Comparison of ENCODE assay signal across 9 mouse cellular contexts in the genomic region with DNA sequence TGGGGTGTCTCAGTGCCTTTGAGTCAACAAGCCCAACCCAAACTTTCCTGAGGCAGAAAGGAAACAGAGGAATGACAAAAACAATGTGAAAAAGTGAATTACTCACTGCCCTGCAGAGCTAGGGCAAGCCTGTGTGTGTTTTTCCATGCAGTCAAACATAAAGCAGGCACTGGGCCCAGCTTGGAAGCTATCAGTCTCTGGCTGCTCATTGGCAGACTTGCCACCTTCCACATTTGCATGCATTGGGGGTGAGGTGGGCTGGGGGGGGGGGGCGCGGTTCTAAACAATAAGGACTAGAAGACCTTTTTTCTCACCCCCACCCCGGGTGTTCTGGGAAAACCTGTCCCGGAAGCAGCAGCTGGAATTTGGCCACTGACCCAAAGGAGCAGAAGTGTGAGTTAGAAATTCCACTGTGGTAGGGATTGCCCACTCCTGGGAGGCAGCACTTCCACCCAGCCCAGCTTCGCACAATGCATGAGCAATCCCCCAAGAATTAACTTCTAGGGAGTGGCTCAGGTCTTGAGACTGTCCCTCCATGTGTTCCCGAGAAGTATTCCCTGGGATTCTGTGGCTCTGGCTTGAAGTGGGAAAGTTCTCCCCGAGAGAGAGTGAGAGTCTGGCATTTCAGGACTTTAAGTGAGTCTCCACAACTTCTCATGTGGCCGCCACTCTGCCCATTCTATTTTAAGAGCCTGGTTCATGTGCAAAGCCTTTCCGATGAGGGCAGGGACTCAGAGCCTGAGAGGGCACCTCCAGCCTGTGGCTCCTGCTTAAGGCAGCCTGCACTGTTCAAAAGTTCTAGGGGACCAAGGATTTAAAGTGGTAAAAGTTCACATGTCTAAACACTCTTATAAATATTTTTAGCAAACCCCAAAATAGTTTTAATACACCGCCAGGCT. TPM values are rescaled to one million over a fixed set of nuclear protein-coding genes. Genes with fewer than 3 reads are reported as not detected.
DNase-seq lines count a peak whose midpoint lies in the region; ATAC-seq and TF ChIP-seq lines count a peak whose summit lies in the region.
"Had no signal": no experiment of that assay in that cellular context is flagged by ENCODE, and none has a peak within 500 bp of the region (broad histone marks: within the 10 kb centered on the region; RNA-seq: fewer than 3 reads in every experiment).

No protein-coding gene starts in this region.

- H3K4me3 ChIP-seq in forebrain, embryonic 14.5 days (ENCODE audit: low read depth, low read length): peak overlapping the region; percentile 51
- no peak overlapping the region for H3K4me3 ChIP-seq in forebrain, embryonic 10.5 days
- peak overlapping the region; percentile 78 for H3K4me3 ChIP-seq in myocyte
- no peak overlapping the region for H3K4me3 ChIP-seq in kidney, embryonic 16.5 days (ENCODE audit: low read length)
- H3K4me3 ChIP-seq: liver, embryonic 13.5 days had no signal

- peak; percentile 46 for DNase-seq in forebrain, embryonic 14.5 days (ENCODE audit: low spot score)
- DNase-seq in forebrain, embryonic 10.5 days (ENCODE audit: extremely low spot score, low spot score): no peak
- peak; percentile 64 for DNase-seq in gastrocnemius, adult 18-20 months (ENCODE audit: low spot score)
- DNase-seq in heart, postnatal 25 days (ENCODE audit: low spot score): peak; percentile 44
- DNase-seq in retina, postnatal 1 day: no peak
- DNase-seq: liver, embryonic 13.5 days had no signal

- H3K4me1 ChIP-seq in forebrain, embryonic 14.5 days (ENCODE audit: control insufficient read depth, insufficient read depth, low read length): peaks cover 7% of the 10 kb centered on the region
- peaks cover 40% of the 10 kb centered on the region for H3K4me1 ChIP-seq in forebrain, embryonic 10.5 days
- peaks cover 15% of the 10 kb centered on the region; the same call in 1 of the 2 replicates for H3K4me1 ChIP-seq in kidney, embryonic 16.5 days (ENCODE audit: insufficient read depth, low read length)
- H3K4me1 ChIP-seq: liver, embryonic 13.5 days had no signal

- 41% methylated on average over 10 of the region's 10 CpGs for WGBS in forebrain, embryonic 14.5 days
- WGBS in forebrain, embryonic 10.5 days: 34% methylated on average over 10 of the region's 10 CpGs
- WGBS in kidney, embryonic 16.5 days: 33% methylated on average over 10 of the region's 10 CpGs

- peaks cover 6% of the 10 kb centered on the region for H3K79me2 ChIP-seq in myocyte (ENCODE audit: control insufficient read depth, insufficient read depth)

- H3K9ac ChIP-seq in forebrain, embryonic 14.5 days (ENCODE audit: low read length): peak overlapping the region; percentile 13; the same call in 1 of the 2 replicates
- no peak overlapping the region for H3K9ac ChIP-seq in kidney, embryonic 16.5 days (replicated peaks; ENCODE audit: low read length)
- H3K9ac ChIP-seq: liver, embryonic 13.5 days had no signal

- H3K27me3 ChIP-seq in forebrain, embryonic 14.5 days (replicated peaks; ENCODE audit: control insufficient read depth, insufficient read depth, low read length): no peaks in the 10 kb centered on the region
- peaks cover 66% of the 10 kb centered on the region for H3K27me3 ChIP-seq in forebrain, embryonic 10.5 days (ENCODE audit: poor library complexity, severe bottlenecking)
- H3K27me3 ChIP-seq in myocyte (ENCODE audit: control insufficient read depth, insufficient read depth, insufficient read length): no peaks in the 10 kb centered on the region
- peaks cover 32% of the 10 kb centered on the region for H3K27me3 ChIP-seq in kidney, embryonic 16.5 days (ENCODE audit: insufficient read depth, low read length)

- no peaks in the 10 kb centered on the region for H3K9me3 ChIP-seq in forebrain, embryonic 14.5 days (replicated peaks; ENCODE audit: control insufficient read depth, low read length)
- no peaks in the 10 kb centered on the region for H3K9me3 ChIP-seq in forebrain, embryonic 10.5 days
- H3K9me3 ChIP-seq in kidney, embryonic 16.5 days (ENCODE audit: low read length): no peaks in the 10 kb centered on the region
- H3K9me3 ChIP-seq: liver, embryonic 13.5 days had no signal

- no peak for TF ChIP-seq POLR2A in myocyte (IDR thresholded peaks at IDR 0.05; ENCODE audit: insufficient read length, low read depth)

- H3K36me3 ChIP-seq in forebrain, embryonic 14.5 days (ENCODE audit: control insufficient read depth, insufficient read depth, low read length): no peaks in the 10 kb centered on the region
- H3K36me3 ChIP-seq in forebrain, embryonic 10.5 days (replicated peaks): no peaks in the 10 kb centered on the region
- no peaks in the 10 kb centered on the region for H3K36me3 ChIP-seq in myocyte (ENCODE audit: control insufficient read depth, insufficient read depth)
- H3K36me3 ChIP-seq in kidney, embryonic 16.5 days (ENCODE audit: insufficient read depth, low read length): no peaks in the 10 kb centered on the region
- H3K36me3 ChIP-seq: liver, embryonic 13.5 days had no signal

- H3ac ChIP-seq in myocyte (ENCODE audit: control insufficient read depth, insufficient read length): no peak overlapping the region

- intact Hi-C loops in heart, postnatal 25 days (cut with DNase I): loop anchor here (5.0 kb wide), 3 partner anchors 91 to 416 kb away; no protein-coding TSS in a partner anchor

- H3K27ac ChIP-seq in forebrain, embryonic 14.5 days (ENCODE audit: low read depth, low read length): no peak overlapping the region
- no peak overlapping the region for H3K27ac ChIP-seq in forebrain, embryonic 10.5 days
- H3K27ac ChIP-seq in kidney, embryonic 16.5 days (ENCODE audit: low read length): no peak overlapping the region
- H3K27ac ChIP-seq: liver, embryonic 13.5 days had no signal

- ATAC-seq in forebrain, embryonic 14.5 days: no peak
- ATAC-seq in erythroid progenitor cell, adult 5-6 weeks (replicated peaks; ENCODE audit: low FRiP score, poor library complexity, severe bottlenecking): no peak
- no peak for ATAC-seq in kidney, embryonic 16.5 days (ENCODE audit: low FRiP score, low TSS enrichment)

- H3K4me2 ChIP-seq in forebrain, embryonic 14.5 days (ENCODE audit: low read length): peak overlapping the region; percentile 90
- H3K4me2 ChIP-seq in myocyte (ENCODE audit: low read depth): peak overlapping the region; percentile 97
- H3K4me2 ChIP-seq in kidney, embryonic 16.5 days (replicated peaks; ENCODE audit: low read depth, low read length): no peak overlapping the region
- H3K4me2 ChIP-seq: liver, embryonic 13.5 days had no signal

TF ChIP-seq in myocyte, 11 proteins besides CTCF, POLR2A, EP300 and RAD21:
- peak in 1 of 3 experiments; percentile 69 for TF ChIP-seq MYOD1 (IDR thresholded peaks at IDR 0.05; ENCODE audit: control insufficient read depth in 1 of 3, insufficient read length in 2 of 3, low read depth in 2 of 3)
- TF ChIP-seq MAX (IDR thresholded peaks at IDR 0.05; ENCODE audit: low read depth): no peak
- TF ChIP-seq MYOG (IDR thresholded peaks at IDR 0.05; ENCODE audit: control insufficient read depth in 1 of 3, insufficient read depth in 1 of 3, insufficient read length in 2 of 3, low read depth in 2 of 3): peak in 1 of 3 experiments; percentile 77
- peak; percentile 22 for TF ChIP-seq TCF3 (IDR thresholded peaks at IDR 0.05; ENCODE audit: insufficient read length, low read depth)
- TF ChIP-seq TCF12 (IDR thresholded peaks at IDR 0.05; ENCODE audit: insufficient read depth, poor library complexity, severe bottlenecking): peak; percentile 27

RNA-seq across cellular contexts. Expression of gene Cdh13, which starts 3.0 kb away (rescaled TPM):
- polyA plus RNA-seq in forebrain, embryonic 14.5 days (2014; fragmentation: Nextera tagmentation; extraction: Ambion mirVana): 101 and 123 TPM in 2 replicates
- 3.3 and 3.7 TPM in 2 replicates for polyA plus RNA-seq in forebrain, embryonic 10.5 days (2016; fragmentation: Nextera tagmentation; extraction: Ambion mirVana)
- 100 to 1,000 TPM in 1 of 2 experiments, 10 to 100 TPM in 1; 95.8 to 111 TPM for total RNA-seq in gastrocnemius, adult 18-20 months (2021)
- total RNA-seq in heart, postnatal 25 days (2021): 100 to 1,000 TPM; 147 to 186 TPM
- polyA plus RNA-seq in myocyte (2012; fragmentation: generic; extraction: Trizol): 56.6 TPM
- not detected in 2 replicates for total RNA-seq in erythroid progenitor cell, adult 5-6 weeks (2015; ENCODE audit: low replicate concordance)
- not detected in 2 replicates for total RNA-seq in erythroid progenitor cell, adult 5-6 weeks (2017; ENCODE audit: low replicate concordance)
- polyA plus RNA-seq in kidney, embryonic 16.5 days (2015; fragmentation: Nextera tagmentation; extraction: Ambion mirVana): 2.0 and 2.1 TPM in 2 replicates

Comparison
In these comparisons a context has a peak if more than half of its experiments do, and no peak if none do; other contexts are left out.
1. DNase-seq: peak in forebrain, embryonic 14.5 days (single experiment), gastrocnemius, adult 18-20 months (single experiment) and heart, postnatal 25 days (single experiment); none in forebrain, embryonic 10.5 days (single experiment) and retina, postnatal 1 day (single experiment).
2. H3K4me3 ChIP-seq: peak in forebrain, embryonic 14.5 days (single experiment) and myocyte (single experiment); none in forebrain, embryonic 10.5 days (single experiment) and kidney, embryonic 16.5 days (single experiment).
3. RNA of gene Cdh13, which starts 3.0 kb away (polyA plus RNA-seq): 101 to 123 TPM in forebrain, embryonic 14.5 days and 56.6 TPM in myocyte (single experiment); 3.3 to 3.7 TPM in forebrain, embryonic 10.5 days and 2.0 to 2.1 TPM in kidney, embryonic 16.5 days; every median in the first group is over 10 times any median in the second.